Mouse (Mus musculus) limb, embryonic 13.5 days (tissue): ENCODE results near the gene Rrn3. TPM values are rescaled to one million over a fixed set of nuclear protein-coding genes. Genes with fewer than 3 reads are reported as not detected.

Source experiments
- ATAC-seq: fragments of 200-750 bp; cut with Nextera tagmentation; 2 replicates; pipeline ENCODE4 v1.8.0; 2017; ENCODE audit warnings: low read depth, moderate number of reproducible peaks, moderate TSS enrichment; ENCODE audit not compliant: low FRiP score
- H3K27ac ChIP-seq: fragments of 300-500 bp; sonication (generic); 2 replicates; pipeline ENCODE4 v1.5.1; 2015; ENCODE audit warnings: inconsistent platforms, mild to moderate bottlenecking, moderate library complexity
- H3K27me3 ChIP-seq: fragments of 300-500 bp; sonication (generic); 2 replicates; pipeline ENCODE4 v1.6.1; 2015; ENCODE audit warnings: mild to moderate bottlenecking, inconsistent platforms
- H3K36me3 ChIP-seq: fragments of 300-500 bp; sonication (generic); 2 replicates; pipeline ENCODE4 v1.6.1; 2015; ENCODE audit warnings: inconsistent platforms, mild to moderate bottlenecking, moderate library complexity
- H3K4me1 ChIP-seq: fragments of 300-500 bp; sonication (generic); 2 replicates; pipeline ENCODE4 v1.6.1; 2015; ENCODE audit warnings: inconsistent platforms
- H3K4me2 ChIP-seq: fragments of 300-500 bp; sonication (generic); replicated peaks from 2 replicates; pipeline ENCODE4 v1.6.1; 2015; ENCODE audit warnings: inconsistent platforms, mild to moderate bottlenecking, moderate library complexity
- H3K4me3 ChIP-seq: fragments of 300-500 bp; sonication (generic); 2 replicates; pipeline ENCODE4 v1.5.1; 2015; ENCODE audit warnings: moderate library complexity, mild to moderate bottlenecking, inconsistent platforms
- H3K9ac ChIP-seq: fragments of 300-500 bp; sonication (generic); 2 replicates; pipeline ENCODE4 v1.6.1; 2015; ENCODE audit warnings: mild to moderate bottlenecking, inconsistent platforms
- H3K9me3 ChIP-seq: fragments of 300-500 bp; sonication (generic); 2 replicates; pipeline ENCODE4 v1.6.1; 2016; ENCODE audit warnings: inconsistent platforms
- WGBS: fragments of 180-500 bp; shearing (Covaris S2); methylation state at CpG from one replicate; pipeline ENCODE4 v1.1.7; 2015; 5-methylcytosine and 5-hydroxymethylcytosine counted together
- polyA plus RNA-seq: library from polyadenylated mRNA; unstranded; fragments of >200 nt; fragmentation: Nextera tagmentation; extraction: Ambion mirVana; gene quantifications from 2 replicates; pipeline ENCODE4 v1.2.1, GENCODE M21; 2015

The Rrn3 gene
- polyA plus RNA-seq, 1 experiment from 2014 or later = 66.3 TPM

DNA sequence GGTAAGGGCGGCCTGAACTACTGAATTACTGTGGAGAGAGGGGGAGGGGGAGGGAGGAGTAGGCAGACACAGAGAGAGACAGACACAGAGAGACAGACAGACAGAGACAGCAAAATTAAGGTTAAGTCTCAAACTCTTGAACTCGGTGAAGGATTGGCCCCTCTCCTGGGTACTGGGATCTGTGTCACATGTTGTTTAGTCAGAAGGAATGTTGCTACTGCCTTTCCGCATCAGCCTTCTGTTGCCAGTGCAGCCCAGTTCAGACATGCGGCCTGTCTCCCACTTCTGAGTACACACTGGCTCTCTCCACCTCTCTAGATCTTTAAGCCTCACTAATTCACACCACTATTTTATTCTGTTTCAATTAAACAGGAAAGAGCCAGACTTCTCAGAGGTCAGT, 46.0 kb downstream of the Rrn3 start:
- Histone ChIP-seq H3K27ac (no peak overlapping the region), H3K9ac (no peak overlapping the region), H3K9me3 (no peaks in the 10 kb centered on the region), H3K4me2 (no peak overlapping the region), H3K4me1 (peaks cover 24% of the 10 kb centered on the region), H3K4me3 (no peak overlapping the region), H3K36me3 (peaks cover 53% of the 10 kb centered on the region), H3K27me3 (no peaks in the 10 kb centered on the region)
- no peak for ATAC-seq
- WGBS = 83% methylated on average over 4 of the region's 4 CpGs

DNA sequence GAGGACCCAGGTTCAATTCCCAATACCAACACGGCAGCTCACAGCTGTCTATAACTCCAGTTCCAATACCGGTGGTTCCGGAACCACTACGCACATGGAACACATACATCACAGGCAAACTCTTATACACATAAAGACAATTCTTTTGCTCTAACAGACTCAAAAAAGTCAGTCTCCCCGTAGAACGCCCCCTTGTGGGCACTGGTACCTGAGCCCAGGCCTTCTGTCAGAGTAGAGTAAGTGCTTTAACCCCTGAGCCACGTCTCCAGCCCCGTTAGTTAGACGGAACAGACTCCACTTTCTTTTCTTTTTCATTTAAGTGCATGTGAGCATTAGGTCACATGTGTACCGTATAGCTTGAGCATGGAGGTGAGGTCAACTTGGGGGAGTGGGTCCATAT, 49.9 kb downstream of the Rrn3 start:
- Histone ChIP-seq H3K9me3 (no peaks in the 10 kb centered on the region), H3K4me1 (peaks cover 11% of the 10 kb centered on the region; the same call in 1 of the 2 replicates), H3K27ac (no peak overlapping the region), H3K36me3 (peaks cover 84% of the 10 kb centered on the region), H3K27me3 (no peaks in the 10 kb centered on the region), H3K4me2 (no peak overlapping the region), H3K9ac (no peak overlapping the region), H3K4me3 (no peak overlapping the region)
- no peak for ATAC-seq
- WGBS = 85% methylated on average over 10 of the region's 10 CpGs

DNA sequence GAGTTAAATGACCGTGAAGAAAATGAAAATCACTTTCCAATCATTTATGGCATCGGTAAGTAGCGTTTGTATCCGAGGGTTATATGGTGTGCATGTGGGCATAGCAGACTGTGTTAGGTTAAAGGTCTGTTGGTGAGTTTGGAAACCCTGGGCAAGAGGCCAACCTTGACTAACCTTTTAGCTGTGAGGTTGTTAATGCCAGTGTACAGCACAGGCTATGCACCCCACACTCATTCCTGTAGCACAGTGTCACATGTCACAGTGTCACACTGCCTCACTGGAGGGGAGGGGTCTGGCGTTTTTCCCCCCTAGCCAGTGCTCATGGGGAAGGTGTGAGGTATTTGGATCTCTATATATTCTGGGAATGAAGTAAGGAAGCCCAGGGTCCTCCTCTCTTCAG, 51.1 kb downstream of the Rrn3 start:
- WGBS = 84% methylated on average over 5 of the region's 5 CpGs
- Histone ChIP-seq H3K36me3 (peaks cover 95% of the 10 kb centered on the region), H3K4me2 (no peak overlapping the region), H3K9ac (no peak overlapping the region), H3K27ac (no peak overlapping the region), H3K9me3 (no peaks in the 10 kb centered on the region), H3K4me1 (no peaks in the 10 kb centered on the region; the same call in 1 of the 2 replicates), H3K27me3 (no peaks in the 10 kb centered on the region), H3K4me3 (no peak overlapping the region)
- no peak for ATAC-seq

DNA sequence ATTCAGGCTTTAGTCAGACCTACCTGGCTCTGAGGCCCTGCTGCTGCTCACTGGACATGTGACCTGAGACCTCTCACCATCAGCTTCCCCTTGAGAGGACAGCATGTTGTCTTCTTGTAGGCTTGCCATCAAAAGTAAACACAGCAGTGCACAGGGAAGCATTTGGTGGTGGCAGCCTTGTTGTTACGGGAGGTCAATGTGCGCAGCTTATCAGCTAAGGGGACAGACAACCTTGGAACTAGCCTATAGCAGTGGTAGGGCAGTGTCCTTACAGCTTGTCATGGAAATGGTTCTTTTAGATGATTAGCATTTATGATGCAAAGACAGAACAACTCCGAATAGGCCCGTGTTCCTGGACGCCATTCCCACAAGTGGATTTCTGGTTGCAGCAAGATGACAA, 53.9 kb downstream of the Rrn3 start:
- Histone ChIP-seq H3K36me3 (peaks cover 99% of the 10 kb centered on the region), H3K27me3 (no peaks in the 10 kb centered on the region), H3K4me2 (no peak overlapping the region), H3K27ac (no peak overlapping the region), H3K4me3 (no peak overlapping the region), H3K4me1 (no peaks in the 10 kb centered on the region), H3K9ac (no peak overlapping the region), H3K9me3 (no peaks in the 10 kb centered on the region)
- 90% methylated on average over 5 of the region's 5 CpGs for WGBS
- ATAC-seq = no peak

DNA sequence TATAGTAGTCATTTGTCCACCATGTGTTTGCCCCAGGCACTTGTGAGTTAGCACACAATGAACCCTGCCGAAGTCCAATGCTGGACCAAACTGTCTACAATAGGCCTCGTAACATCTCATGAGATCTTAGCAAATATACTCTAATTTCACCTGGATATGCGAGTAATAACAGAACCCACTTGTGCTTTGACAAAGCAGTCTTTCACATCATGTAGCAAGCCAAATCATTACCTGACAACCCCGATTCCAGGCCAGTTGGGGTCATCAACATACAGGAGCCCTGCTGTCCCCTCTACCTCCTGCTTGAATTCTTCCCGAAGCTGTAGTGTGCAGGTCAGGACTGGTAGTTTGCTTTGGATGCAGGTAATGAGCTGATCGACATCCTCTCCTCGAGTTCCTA, 59.5 kb downstream of the Rrn3 start:
- Histone ChIP-seq H3K27ac (no peak overlapping the region), H3K9ac (no peak overlapping the region), H3K9me3 (no peaks in the 10 kb centered on the region), H3K4me1 (no peaks in the 10 kb centered on the region), H3K4me3 (no peak overlapping the region), H3K27me3 (no peaks in the 10 kb centered on the region), H3K36me3 (peaks cover 98% of the 10 kb centered on the region), H3K4me2 (no peak overlapping the region)
- WGBS = 90% methylated on average over 7 of the region's 7 CpGs
- no peak for ATAC-seq

DNA sequence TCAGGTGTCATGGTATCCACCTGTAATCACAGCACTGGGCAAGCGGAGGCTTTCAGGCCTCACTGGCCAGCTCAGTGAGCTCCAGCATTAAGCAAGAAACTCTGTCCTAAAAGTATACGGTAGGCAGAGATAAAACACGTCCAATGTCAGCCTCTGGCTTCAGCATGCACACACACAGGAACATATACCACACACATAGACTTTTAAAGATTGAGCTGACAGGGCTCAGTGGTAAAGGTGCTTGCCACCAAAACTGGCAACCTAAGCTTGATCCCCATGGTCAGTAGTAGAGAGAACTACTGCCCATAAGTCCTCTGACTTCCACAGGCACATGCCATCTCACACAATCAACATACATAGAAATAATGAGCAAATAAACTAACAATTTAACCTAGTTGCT, 60.4 kb downstream of the Rrn3 start:
- Histone ChIP-seq H3K27me3 (no peaks in the 10 kb centered on the region), H3K9ac (no peak overlapping the region), H3K9me3 (no peaks in the 10 kb centered on the region), H3K36me3 (peaks cover 97% of the 10 kb centered on the region), H3K4me1 (no peaks in the 10 kb centered on the region), H3K27ac (no peak overlapping the region), H3K4me3 (no peak overlapping the region), H3K4me2 (no peak overlapping the region)
- no peak for ATAC-seq
- 88% methylated on average over 3 of the region's 3 CpGs for WGBS

DNA sequence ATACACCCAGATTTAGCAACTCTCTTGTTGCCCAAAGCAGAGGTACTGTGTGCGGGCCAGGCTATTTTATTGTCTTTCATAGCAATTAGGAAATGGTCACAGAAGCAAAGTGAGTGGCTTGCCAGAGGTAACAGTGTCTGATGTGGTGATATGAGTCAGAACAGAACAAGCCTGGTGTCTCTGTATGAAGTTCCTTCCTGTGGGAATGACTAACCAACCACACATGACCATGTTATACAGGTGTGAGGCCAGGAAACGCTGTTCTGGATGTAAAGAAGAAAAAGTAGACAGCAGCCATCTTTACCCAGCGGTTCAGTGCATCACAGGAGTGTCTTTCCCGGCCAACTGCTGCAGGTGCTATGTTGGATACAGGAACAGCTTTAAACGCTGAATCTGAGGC, 64.5 kb downstream of the Rrn3 start:
- no peak overlapping the region for H3K27ac ChIP-seq
- no peak overlapping the region for H3K9ac ChIP-seq
- H3K36me3 ChIP-seq = peaks cover 86% of the 10 kb centered on the region
- no peaks in the 10 kb centered on the region for H3K4me1 ChIP-seq
- H3K4me2 ChIP-seq = no peak overlapping the region
- no peaks in the 10 kb centered on the region for H3K9me3 ChIP-seq
- no peaks in the 10 kb centered on the region for H3K27me3 ChIP-seq
- 96% methylated on average over 5 of the region's 5 CpGs for WGBS
- ATAC-seq = no peak
- H3K4me3 ChIP-seq = no peak overlapping the region

DNA sequence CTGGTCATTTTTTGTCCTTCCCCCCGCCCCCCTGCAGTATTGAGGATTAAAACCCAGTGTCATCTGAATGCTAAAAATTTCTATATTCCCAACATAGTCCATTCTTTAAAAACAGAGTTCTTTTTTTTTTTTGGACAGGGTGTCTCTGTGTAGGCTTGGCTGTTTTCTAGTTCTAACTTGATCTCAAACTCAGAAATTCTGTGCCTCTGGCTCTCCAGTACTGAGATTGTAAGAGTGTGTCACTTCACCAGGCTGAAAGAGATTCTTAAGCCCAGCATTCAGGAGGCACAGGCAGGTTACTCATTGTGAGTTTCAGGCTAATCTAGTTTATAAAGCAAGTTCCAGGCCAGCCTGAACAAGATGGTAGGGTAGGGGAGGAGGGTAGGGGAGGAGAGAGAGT, 66.2 kb downstream of the Rrn3 start:
- H3K9me3 ChIP-seq = no peaks in the 10 kb centered on the region
- H3K27me3 ChIP-seq = no peaks in the 10 kb centered on the region
- 90% methylated on average over 1 of the region's 1 CpGs for WGBS
- no peaks in the 10 kb centered on the region for H3K4me1 ChIP-seq
- H3K27ac ChIP-seq = no peak overlapping the region
- no peak overlapping the region for H3K4me2 ChIP-seq
- no peak overlapping the region for H3K9ac ChIP-seq
- ATAC-seq = no peak
- H3K36me3 ChIP-seq = peaks cover 75% of the 10 kb centered on the region
- no peak overlapping the region for H3K4me3 ChIP-seq

DNA sequence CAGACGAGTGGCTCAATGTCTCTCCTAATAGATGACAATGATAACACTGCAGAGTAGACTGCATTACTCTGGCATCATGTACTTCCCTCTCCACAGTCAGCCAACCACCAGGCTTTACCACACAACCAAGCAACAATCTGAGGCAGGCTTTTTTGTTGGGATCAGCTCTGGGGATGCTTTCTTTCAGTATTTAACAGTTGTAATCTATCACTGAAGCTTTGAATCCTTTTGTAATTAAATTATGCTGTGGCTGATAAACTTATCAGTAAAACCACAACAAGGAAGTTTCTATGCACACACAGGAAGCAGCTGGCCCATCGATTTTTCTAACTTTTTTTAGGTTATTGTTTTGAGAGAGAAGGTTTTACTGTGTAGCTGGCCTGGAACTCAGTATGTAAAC, 67.8 kb downstream of the Rrn3 start:
- no peak overlapping the region for H3K4me3 ChIP-seq
- H3K4me1 ChIP-seq = no peaks in the 10 kb centered on the region
- no peak for ATAC-seq
- H3K4me2 ChIP-seq = no peak overlapping the region
- H3K36me3 ChIP-seq = peaks cover 71% of the 10 kb centered on the region
- 87% methylated on average over 2 of the region's 2 CpGs for WGBS
- no peak overlapping the region for H3K27ac ChIP-seq
- no peaks in the 10 kb centered on the region for H3K27me3 ChIP-seq
- no peaks in the 10 kb centered on the region for H3K9me3 ChIP-seq
- H3K9ac ChIP-seq = no peak overlapping the region

DNA sequence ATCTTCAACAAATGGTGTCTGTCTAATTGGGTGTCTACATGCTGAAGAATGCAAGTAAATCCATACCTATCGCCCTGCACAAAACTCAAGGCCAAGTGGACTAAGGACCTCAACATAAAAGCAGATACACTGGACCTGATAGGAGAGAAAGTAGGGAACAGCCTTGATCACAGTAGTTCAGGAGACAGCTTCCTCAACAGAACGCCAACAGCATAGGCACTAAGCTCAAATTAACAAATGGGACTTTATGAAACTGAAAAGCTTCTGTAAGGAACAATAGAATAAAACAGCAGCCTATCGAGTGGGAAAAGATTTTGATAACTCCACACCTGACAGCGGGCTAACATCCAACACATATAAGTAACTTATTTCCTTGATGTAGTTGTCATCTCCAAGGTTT, 70.9 kb downstream of the Rrn3 start:
- Histone ChIP-seq H3K27me3 (no peaks in the 10 kb centered on the region), H3K4me2 (no peak overlapping the region), H3K36me3 (peaks cover 60% of the 10 kb centered on the region), H3K27ac (no peak overlapping the region), H3K4me3 (no peak overlapping the region), H3K4me1 (no peaks in the 10 kb centered on the region), H3K9ac (no peak overlapping the region), H3K9me3 (no peaks in the 10 kb centered on the region)
- no peak for ATAC-seq
- WGBS = 95% methylated on average over 4 of the region's 4 CpGs

DNA sequence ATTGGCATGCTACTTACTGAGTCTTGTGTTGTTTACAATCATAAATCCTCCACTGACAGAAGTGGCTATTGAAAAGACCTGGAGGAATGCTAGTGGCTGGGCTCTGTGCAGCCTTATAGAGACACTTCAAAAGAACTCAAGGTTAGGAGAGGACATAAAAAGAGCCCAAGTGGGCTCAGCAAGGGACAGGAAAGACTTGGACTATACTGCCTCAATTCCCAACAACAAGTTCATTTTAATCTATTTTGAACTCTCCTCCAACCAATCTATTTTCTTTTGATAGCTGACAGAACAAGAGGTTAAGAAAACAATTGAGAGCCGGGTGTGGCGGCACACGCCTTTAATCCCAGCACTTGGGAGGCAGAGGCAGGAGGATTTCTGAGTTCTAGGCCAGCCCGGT, 73.4 kb downstream of the Rrn3 start:
- H3K9ac ChIP-seq = no peak overlapping the region
- H3K9me3 ChIP-seq = no peaks in the 10 kb centered on the region
- ATAC-seq = no peak
- WGBS = 98% methylated on average over 4 of the region's 4 CpGs
- peaks cover 56% of the 10 kb centered on the region for H3K36me3 ChIP-seq
- no peak overlapping the region for H3K4me2 ChIP-seq
- no peaks in the 10 kb centered on the region for H3K27me3 ChIP-seq
- no peak overlapping the region for H3K27ac ChIP-seq
- H3K4me1 ChIP-seq = no peaks in the 10 kb centered on the region
- H3K4me3 ChIP-seq = no peak overlapping the region
